Mouse (Mus musculus) brain, embryonic 14.5 days (tissue): ENCODE measurements around the gene Aup1.

Experiments
- CTCF ChIP-seq: fragments of 200-500 bp; IDR thresholded peaks from 2 replicates; pipeline ENCODE4 v1.5.1; 2012; ENCODE audit warnings: inconsistent platforms, mild to moderate bottlenecking, moderate library complexity, borderline replicate concordance; ENCODE audit not compliant: insufficient read depth, insufficient read length; ENCODE audit errors: extremely low read depth
- POLR2A ChIP-seq: fragments of 200-500 bp; IDR thresholded peaks from 2 replicates; pipeline ENCODE4 v1.6.1; 2012; ENCODE audit warnings: mild to moderate bottlenecking, inconsistent platforms, borderline replicate concordance; ENCODE audit not compliant: poor library complexity, insufficient read depth, insufficient read length, severe bottlenecking; ENCODE audit errors: extremely low read depth

DNA sequence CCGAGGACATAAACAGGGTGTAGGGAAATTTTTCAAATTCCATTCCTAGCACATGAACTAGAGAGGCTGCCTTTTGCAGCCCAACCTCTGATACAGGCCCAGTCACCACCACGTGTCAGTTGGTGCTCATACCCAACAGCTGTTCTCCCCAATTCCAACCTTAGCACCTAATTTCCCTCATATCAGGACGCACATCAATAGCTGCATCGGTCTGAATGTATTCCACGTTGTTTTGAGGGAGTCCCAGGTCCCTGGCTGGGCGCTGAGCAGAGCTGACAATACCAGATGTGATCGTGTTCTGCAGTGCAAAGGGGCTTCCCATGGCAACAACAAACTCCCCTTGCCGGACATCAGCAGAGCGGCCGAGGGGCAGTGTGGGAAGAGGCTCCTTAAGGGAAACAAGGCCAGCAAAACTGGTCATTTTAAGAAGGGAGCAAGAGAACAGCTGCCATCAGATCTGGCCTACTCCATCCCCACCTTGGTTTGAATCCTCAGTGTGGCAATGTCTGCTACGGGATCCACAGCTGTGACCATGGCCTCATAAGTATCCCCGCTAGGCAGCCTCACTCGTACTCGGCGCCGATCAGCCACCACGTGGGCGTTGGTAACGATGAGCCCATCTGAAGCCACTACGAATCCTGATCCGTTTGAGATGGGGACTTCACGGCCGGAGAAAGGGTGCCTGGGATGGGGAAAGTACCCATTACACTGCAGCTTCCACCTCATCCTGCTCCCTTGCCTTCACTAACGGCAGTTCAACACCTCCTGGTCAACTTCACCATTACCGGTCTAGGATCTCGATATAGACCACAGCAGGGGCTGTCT, 973 bp upstream of the Aup1 start:
- TF ChIP-seq POLR2A = no peak
- no peak for TF ChIP-seq CTCF
